Mouse (Mus musculus) adrenal gland, postnatal 10 days (tissue): ENCODE measurements at regions not wholly inside any gene's neighbourhood (a gene's known extent, or its start where the extent isn't known, plus 50 kb on each side); places are given as distances from the start of the nearest gene placed in this dataset.
"Not testable (repeated sequence)": the region's sequence is repeated elsewhere in the genome, so short reads cannot be mapped to it uniquely, and the experiment has no call there.

Experiments
- DNase-seq: peaks from one replicate; pipeline ENCODE4 v3.0.0; 2021; ENCODE audit warnings: mixed read lengths

- no peak for DNase-seq
Observed at GRCm38 (mm10) chr3:155662280-155662679, 569.0 kb downstream of the Lrriq3 start.

GRCm38 (mm10) chr3:155672558-155672957 is 579.3 kb downstream of the Lrriq3 start:
- no peak for DNase-seq

GRCm38 (mm10) chr3:155680200-155680599 is 587.0 kb downstream of the Lrriq3 start:
- DNase-seq = no peak

GRCm38 (mm10) chr3:155682921-155683813 is 589.9 kb downstream of the Lrriq3 start:
- DNase-seq = no peak

- no peak for DNase-seq
Observed at GRCm38 (mm10) chr3:155688358-155688757, 595.1 kb downstream of the Lrriq3 start.

- no peak for DNase-seq
Observed at GRCm38 (mm10) chr3:155723011-155723510, 629.8 kb downstream of the Lrriq3 start.

- DNase-seq = no peak
Observed at GRCm38 (mm10) chr3:155742421-155742820, 649.2 kb downstream of the Lrriq3 start.

- not testable (repeated sequence) for DNase-seq
Observed at GRCm38 (mm10) chr3:155746601-155747000, 653.4 kb downstream of the Lrriq3 start.

GRCm38 (mm10) chr3:155747511-155747910 is 654.3 kb downstream of the Lrriq3 start:
- DNase-seq = no peak

GRCm38 (mm10) chr3:155757285-155757684 is 664.1 kb downstream of the Lrriq3 start:
- no peak for DNase-seq

- DNase-seq = no peak
Observed at GRCm38 (mm10) chr3:155776019-155776418, 682.8 kb downstream of the Lrriq3 start.

- DNase-seq = no peak
Observed at GRCm38 (mm10) chr3:155777025-155777424, 683.8 kb downstream of the Lrriq3 start.

- no peak for DNase-seq
Observed at GRCm38 (mm10) chr3:155815693-155816092, 722.5 kb downstream of the Lrriq3 start.

- DNase-seq = no peak
Observed at GRCm38 (mm10) chr3:155824863-155825262, 731.6 kb downstream of the Lrriq3 start.

GRCm38 (mm10) chr3:155866286-155866685 is 695.3 kb upstream of the Negr1 start:
- DNase-seq = no peak

- no peak for DNase-seq
Observed at GRCm38 (mm10) chr3:155875696-155876095, 685.9 kb upstream of the Negr1 start.

GRCm38 (mm10) chr3:155878401-155878800 is 683.2 kb upstream of the Negr1 start:
- no peak for DNase-seq

- DNase-seq = no peak
Observed at GRCm38 (mm10) chr3:155880722-155881121, 680.9 kb upstream of the Negr1 start.

- no peak for DNase-seq
Observed at GRCm38 (mm10) chr3:155915981-155916380, 645.6 kb upstream of the Negr1 start.

- no peak for DNase-seq
Observed at GRCm38 (mm10) chr3:155942896-155943295, 618.7 kb upstream of the Negr1 start.

GRCm38 (mm10) chr3:155944042-155944735 is 617.4 kb upstream of the Negr1 start:
- no peak for DNase-seq

- no peak for DNase-seq
Observed at GRCm38 (mm10) chr3:155945188-155945587, 616.4 kb upstream of the Negr1 start.

- not testable (repeated sequence) for DNase-seq
Observed at GRCm38 (mm10) chr3:155962496-155962895, 599.1 kb upstream of the Negr1 start.
